Mouse (Mus musculus) intestine, postnatal 0 days (tissue): ENCODE data around the gene Mfsd6. TPM values are rescaled to one million over a fixed set of nuclear protein-coding genes. Genes with fewer than 3 reads are reported as not detected.

Source experiments
- ATAC-seq: fragments of 200-750 bp; cut with Nextera tagmentation; 2 replicates; pipeline ENCODE4 v1.8.0; 2017; ENCODE audit warnings: mild to moderate bottlenecking, moderate TSS enrichment, moderate library complexity
- H3K27ac ChIP-seq: fragments of 300-500 bp; sonication (generic); 2 replicates; pipeline ENCODE4 v1.5.1; 2014; ENCODE audit warnings: mild to moderate bottlenecking, low read depth, low read length, moderate library complexity
- H3K27me3 ChIP-seq: fragments of 300-500 bp; sonication (generic); replicated peaks from 2 replicates; pipeline ENCODE4 v1.6.1; 2014; ENCODE audit warnings: low read length, mixed read lengths; ENCODE audit not compliant: control insufficient read depth, insufficient read depth
- H3K36me3 ChIP-seq: fragments of 300-500 bp; sonication (generic); 2 replicates; pipeline ENCODE4 v1.6.1; 2014; ENCODE audit warnings: mild to moderate bottlenecking, moderate library complexity; ENCODE audit not compliant: control insufficient read depth, insufficient read depth
- H3K4me1 ChIP-seq: fragments of 300-500 bp; sonication (generic); replicated peaks from 2 replicates; pipeline ENCODE4 v1.6.1; 2014; ENCODE audit warnings: antibody characterized with exemption, low read length, mixed read lengths; ENCODE audit not compliant: control insufficient read depth, insufficient read depth
- H3K4me2 ChIP-seq: fragments of 300-500 bp; sonication (generic); replicated peaks from 2 replicates; pipeline ENCODE4 v1.6.1; 2014; ENCODE audit warnings: low read depth, mild to moderate bottlenecking, moderate library complexity
- H3K4me3 ChIP-seq: fragments of 300-500 bp; sonication (generic); 2 replicates; pipeline ENCODE4 v1.5.1; 2014; ENCODE audit warnings: low read depth, low read length
- H3K9ac ChIP-seq: fragments of 300-500 bp; sonication (generic); 2 replicates; pipeline ENCODE4 v1.6.1; 2014; ENCODE audit warnings: mild to moderate bottlenecking, low read depth, low read length
- H3K9me3 ChIP-seq: fragments of 300-500 bp; sonication (generic); 2 replicates; pipeline ENCODE4 v1.6.1; 2016; ENCODE audit warnings: mixed run types; ENCODE audit not compliant: control insufficient read depth
- CTCF ChIP-seq: sonication (generic); IDR thresholded peaks from 2 replicates; pipeline ENCODE4 v1.5.1; 2016; ENCODE audit warnings: low read depth, mild to moderate bottlenecking, control low read depth, antibody characterized with exemption, moderate library complexity
- WGBS: fragments of 180-500 bp; shearing (Covaris S2); extraction: QIAGEN DNeasy Blood & Tissue Kit; methylation state at CpG from one replicate; pipeline ENCODE4 v1.1.7; 2014; 5-methylcytosine and 5-hydroxymethylcytosine counted together
- polyA plus RNA-seq: library from polyadenylated mRNA; unstranded; fragments of >200 nt; fragmentation: Nextera tagmentation; extraction: Ambion mirVana; gene quantifications from 2 replicates; pipeline ENCODE4 v1.2.1, GENCODE M21; 2015

Mfsd6 gene
- polyA plus RNA-seq, 1 experiment from 2014 or later, result 9.1 TPM

- TF ChIP-seq CTCF, result no peak
- H3K27me3 ChIP-seq, result no peaks in the 10 kb centered on the region
- no peak overlapping the region for H3K27ac ChIP-seq
- H3K9me3 ChIP-seq, result no peaks in the 10 kb centered on the region
- no peaks in the 10 kb centered on the region for H3K4me1 ChIP-seq
- no peaks in the 10 kb centered on the region for H3K36me3 ChIP-seq
- no peak overlapping the region for H3K4me3 ChIP-seq
- H3K9ac ChIP-seq, result no peak overlapping the region
- no peak overlapping the region for H3K4me2 ChIP-seq
- no peak for ATAC-seq
These were observed 106.8 kb downstream of the Mfsd6 start for GRCm38 (mm10) chr1:52620442-52620841.

- Histone ChIP-seq H3K27me3 (no peaks in the 10 kb centered on the region), H3K4me3 (no peak overlapping the region), H3K4me2 (no peak overlapping the region), H3K27ac (no peak overlapping the region), H3K36me3 (no peaks in the 10 kb centered on the region), H3K9ac (no peak overlapping the region), H3K4me1 (no peaks in the 10 kb centered on the region), H3K9me3 (no peaks in the 10 kb centered on the region)
- WGBS, result 44% methylated on average over 1 of the region's 1 CpGs
- TF ChIP-seq CTCF, result no peak
- no peak for ATAC-seq
These were observed 109.0 kb downstream of the Mfsd6 start for GRCm38 (mm10) chr1:52618217-52618616.

GRCm38 (mm10) chr1:52608486-52608885 is 118.8 kb downstream of the Mfsd6 start:
- H3K4me3 ChIP-seq, result no peak overlapping the region
- H3K27me3 ChIP-seq, result no peaks in the 10 kb centered on the region
- TF ChIP-seq CTCF, result no peak
- no peaks in the 10 kb centered on the region for H3K4me1 ChIP-seq
- 88% methylated on average over 4 of the region's 4 CpGs for WGBS
- no peak overlapping the region for H3K27ac ChIP-seq
- 0 out of 2 replicates have a peak, but pooled peaks cover 4% of the 10 kb centered on the region for H3K9me3 ChIP-seq
- H3K36me3 ChIP-seq, result no peaks in the 10 kb centered on the region
- H3K4me2 ChIP-seq, result no peak overlapping the region
- no peak overlapping the region for H3K9ac ChIP-seq
- no peak for ATAC-seq

- no peaks in the 10 kb centered on the region for H3K4me1 ChIP-seq
- H3K27ac ChIP-seq, result no peak overlapping the region
- H3K4me2 ChIP-seq, result no peak overlapping the region
- no peak for TF ChIP-seq CTCF
- 68% methylated on average over 1 of the region's 1 CpGs for WGBS
- no peaks in the 10 kb centered on the region for H3K27me3 ChIP-seq
- no peaks in the 10 kb centered on the region for H3K36me3 ChIP-seq
- no peak for ATAC-seq
- no peak overlapping the region for H3K4me3 ChIP-seq
- H3K9me3 ChIP-seq, result 0 out of 2 replicates have a peak, but pooled peaks cover 4% of the 10 kb centered on the region
- no peak overlapping the region for H3K9ac ChIP-seq
These were observed 119.6 kb downstream of the Mfsd6 start for GRCm38 (mm10) chr1:52607700-52608099.

Other genes with a start within 250 kb of the Mfsd6 start
- gene Nab1, start 226.8 kb downstream of the Mfsd6 start, polyA plus RNA-seq, result 10.3 and 11.2 TPM in 2 replicates
- gene Nemp2, start 96.8 kb downstream of the Mfsd6 start, polyA plus RNA-seq, result 2.0 and 2.1 TPM in 2 replicates
- gene Inpp1, start 90.2 kb upstream of the Mfsd6 start, polyA plus RNA-seq, result 24.6 and 25.0 TPM in 2 replicates
- gene Hibch, start 117.5 kb upstream of the Mfsd6 start, polyA plus RNA-seq, result 12.6 and 13.6 TPM in 2 replicates